8 mouse cellular contexts compared by ENCODE assay signal in the genomic region with DNA sequence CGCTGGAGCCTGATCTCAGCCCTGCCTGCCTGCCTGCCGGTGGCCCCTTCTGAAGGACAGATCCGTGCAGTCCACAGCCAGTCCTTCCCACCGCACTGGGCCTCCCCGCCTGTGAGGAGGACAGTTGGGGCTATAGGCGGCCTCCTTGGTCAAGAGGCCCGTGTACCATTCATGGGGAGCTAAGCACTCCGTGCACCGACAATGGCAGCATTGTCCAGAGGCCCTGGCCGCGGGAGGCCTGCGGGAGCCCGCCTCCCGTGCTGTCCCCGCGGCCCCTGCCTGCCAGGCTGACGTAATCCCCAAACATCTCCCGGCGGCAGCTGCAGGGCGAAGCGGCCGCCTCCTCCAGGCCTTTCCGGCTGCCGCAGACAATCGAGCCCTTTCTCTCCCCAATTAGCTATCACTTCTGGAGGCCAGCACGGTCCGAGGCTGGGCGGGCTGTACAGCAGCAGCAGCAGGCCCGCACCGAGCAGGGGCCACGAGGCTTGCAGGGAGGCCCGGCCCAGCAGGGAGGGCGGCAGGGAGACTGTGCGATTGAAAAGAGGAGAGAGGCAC. TPM values are rescaled to one million over a fixed set of nuclear protein-coding genes. Genes with fewer than 3 reads are reported as not detected.
DNase-seq lines count a peak whose midpoint lies in the region; ATAC-seq and TF ChIP-seq lines count a peak whose summit lies in the region.

No protein-coding gene starts in this region.

- H3K9me3 ChIP-seq in embryonic facial prominence, embryonic 11.5 days (replicated peaks; ENCODE audit: control insufficient read depth, low read length) = no peaks in the 10 kb centered on the region
- H3K9me3 ChIP-seq in limb, embryonic 13.5 days = peaks cover 7% of the 10 kb centered on the region
- no peaks in the 10 kb centered on the region for H3K9me3 ChIP-seq in midbrain, embryonic 12.5 days
- H3K9me3 ChIP-seq in stomach, embryonic 15.5 days = no peaks in the 10 kb centered on the region

- no peaks in the 10 kb centered on the region for H3K27me3 ChIP-seq in embryonic facial prominence, embryonic 11.5 days (ENCODE audit: control insufficient read depth, insufficient read depth, low read length)
- no peaks in the 10 kb centered on the region for H3K27me3 ChIP-seq in limb, embryonic 13.5 days
- H3K27me3 ChIP-seq in midbrain, embryonic 12.5 days = no peaks in the 10 kb centered on the region
- no peaks in the 10 kb centered on the region for H3K27me3 ChIP-seq in stomach, embryonic 15.5 days (replicated peaks)

- peak; percentile 87 for DNase-seq in embryonic facial prominence, embryonic 11.5 days (ENCODE audit: low spot score)
- peak; percentile 77 to 86 for DNase-seq in heart, adult 18-20 months
- peak; percentile 61 for DNase-seq in kidney, adult 18-20 months
- DNase-seq in adipocyte (ENCODE audit: low spot score) = no peak

- H3K27ac ChIP-seq in bone marrow macrophage, adult 2 months (ENCODE audit: insufficient read depth, low read depth, low read length) = 0 out of 2 replicates have a peak overlapping the region, but pooled peaks have one; percentile 14
- peak overlapping the region; percentile 95 for H3K27ac ChIP-seq in embryonic facial prominence, embryonic 11.5 days (replicated peaks; ENCODE audit: low read depth, low read length)
- H3K27ac ChIP-seq in limb, embryonic 13.5 days = peak overlapping the region; percentile 96
- peak overlapping the region; percentile 97 for H3K27ac ChIP-seq in midbrain, embryonic 12.5 days (replicated peaks)
- peak overlapping the region; percentile 91 for H3K27ac ChIP-seq in stomach, embryonic 15.5 days

- TF ChIP-seq POLR2A in bone marrow macrophage, adult 2 months (IDR thresholded peaks at IDR 0.05; ENCODE audit: borderline replicate concordance, low read depth, low read length) = no peak

- 1% methylated on average over 34 of the region's 34 CpGs for WGBS in embryonic facial prominence, embryonic 11.5 days
- 2% methylated on average over 34 of the region's 34 CpGs for WGBS in limb, embryonic 13.5 days
- WGBS in midbrain, embryonic 12.5 days = under 1% methylated on average over 34 of the region's 34 CpGs
- WGBS in stomach, embryonic 15.5 days = 2% methylated on average over 34 of the region's 34 CpGs

- peaks cover 18% of the 10 kb centered on the region for H3K4me1 ChIP-seq in bone marrow macrophage, adult 2 months (ENCODE audit: control insufficient read depth, insufficient read depth, low read length)
- peaks cover 6% of the 10 kb centered on the region; the same call in 1 of the 2 replicates for H3K4me1 ChIP-seq in embryonic facial prominence, embryonic 11.5 days (ENCODE audit: control insufficient read depth, insufficient read depth, low read length)
- H3K4me1 ChIP-seq in limb, embryonic 13.5 days = peaks cover 42% of the 10 kb centered on the region
- H3K4me1 ChIP-seq in midbrain, embryonic 12.5 days = peaks cover 39% of the 10 kb centered on the region
- H3K4me1 ChIP-seq in stomach, embryonic 15.5 days = peaks cover 16% of the 10 kb centered on the region

- TF ChIP-seq CTCF in bone marrow macrophage, adult 2 months (IDR thresholded peaks at IDR 0.05; ENCODE audit: low read depth, low read length) = no peak

- peak overlapping the region; percentile 28; the same call in 1 of the 2 replicates for H3K4me3 ChIP-seq in bone marrow macrophage, adult 2 months (ENCODE audit: insufficient read depth, low read length)
- H3K4me3 ChIP-seq in embryonic facial prominence, embryonic 11.5 days (ENCODE audit: low read depth, low read length) = no peak overlapping the region
- H3K4me3 ChIP-seq in limb, embryonic 13.5 days = peak overlapping the region; percentile 14; the same call in 1 of the 2 replicates
- no peak overlapping the region for H3K4me3 ChIP-seq in midbrain, embryonic 12.5 days
- H3K4me3 ChIP-seq in stomach, embryonic 15.5 days (replicated peaks) = peak overlapping the region; percentile 11; the same call in 1 of the 2 replicates

- peak overlapping the region; percentile 58 for H3K9ac ChIP-seq in embryonic facial prominence, embryonic 11.5 days (replicated peaks; ENCODE audit: low read length)
- H3K9ac ChIP-seq in limb, embryonic 13.5 days = peak overlapping the region; percentile 69
- peak overlapping the region; percentile 26 for H3K9ac ChIP-seq in midbrain, embryonic 12.5 days (replicated peaks)
- no peak overlapping the region for H3K9ac ChIP-seq in stomach, embryonic 15.5 days

- ATAC-seq in embryonic facial prominence, embryonic 11.5 days (replicated peaks; ENCODE audit: insufficient number of reproducible peaks, low FRiP score, low TSS enrichment, low read depth) = peak; percentile 94
- ATAC-seq in limb, embryonic 13.5 days (ENCODE audit: low FRiP score, low read depth) = peak; percentile 91
- peak; percentile 96 for ATAC-seq in midbrain, embryonic 12.5 days (ENCODE audit: low FRiP score, low read depth)
- peak; percentile 86 for ATAC-seq in stomach, embryonic 15.5 days (ENCODE audit: insufficient read depth, low FRiP score, low read depth)

- no peaks in the 10 kb centered on the region for H3K36me3 ChIP-seq in embryonic facial prominence, embryonic 11.5 days (replicated peaks; ENCODE audit: control insufficient read depth, insufficient read depth, low read depth, low read length)
- no peaks in the 10 kb centered on the region; the same call in 1 of the 2 replicates for H3K36me3 ChIP-seq in limb, embryonic 13.5 days
- H3K36me3 ChIP-seq in midbrain, embryonic 12.5 days = no peaks in the 10 kb centered on the region
- no peaks in the 10 kb centered on the region for H3K36me3 ChIP-seq in stomach, embryonic 15.5 days

- peak overlapping the region; percentile 11 for H3K4me2 ChIP-seq in embryonic facial prominence, embryonic 11.5 days (ENCODE audit: low read depth, low read length)
- H3K4me2 ChIP-seq in limb, embryonic 13.5 days (replicated peaks) = peak overlapping the region; percentile 54
- peak overlapping the region; percentile 10 for H3K4me2 ChIP-seq in midbrain, embryonic 12.5 days (replicated peaks)
- H3K4me2 ChIP-seq in stomach, embryonic 15.5 days = peak overlapping the region; percentile 54

RNA-seq across cellular contexts. Expression of a gene that starts 1.8 kb away (rescaled TPM):
- 3.0 and 4.0 TPM in 2 replicates for polyA plus RNA-seq in bone marrow macrophage, adult 2 months (2012; ENCODE audit: insufficient read depth, insufficient read length, missing spikeins)
- polyA plus RNA-seq in embryonic facial prominence, embryonic 11.5 days (2014; fragmentation: Nextera tagmentation; extraction: Ambion mirVana) = 0.84 TPM in 1 of 2 replicates, not detected in the other
- total RNA-seq in heart, adult 18-20 months (2021) = under 1 TPM in 1 of 2 experiments, not detected in 1; 0.57 TPM
- polyA plus RNA-seq in limb, embryonic 13.5 days (2015; fragmentation: Nextera tagmentation; extraction: Ambion mirVana) = 0.60 TPM in 1 of 2 replicates, not detected in the other
- 0.20 TPM in 1 of 2 replicates, not detected in the other for polyA plus RNA-seq in midbrain, embryonic 12.5 days (2016; fragmentation: Nextera tagmentation; extraction: Ambion mirVana)
- 0.94 and 0.95 TPM in 2 replicates for polyA plus RNA-seq in stomach, embryonic 15.5 days (2015; fragmentation: Nextera tagmentation; extraction: Ambion mirVana)

Comparison
In these comparisons a context has a peak if more than half of its experiments do, and no peak if none do; other contexts are left out.
1. H3K27ac ChIP-seq: peak in every context shown above with its lines; median percentile 97 in midbrain, embryonic 12.5 days; 96 in limb, embryonic 13.5 days; 95 in embryonic facial prominence, embryonic 11.5 days; 91 in stomach, embryonic 15.5 days; 14 in bone marrow macrophage, adult 2 months.
2. H3K4me3 ChIP-seq: peak in bone marrow macrophage, adult 2 months (single experiment), limb, embryonic 13.5 days (single experiment) and stomach, embryonic 15.5 days (single experiment); none in embryonic facial prominence, embryonic 11.5 days (single experiment) and midbrain, embryonic 12.5 days (single experiment).
3. Peak in every context shown above with its lines, with median percentiles within 50 percentile points of each other: ATAC-seq and H3K4me2 ChIP-seq.